ENCODE assay signal across 13 mouse cellular contexts in the genomic region with DNA sequence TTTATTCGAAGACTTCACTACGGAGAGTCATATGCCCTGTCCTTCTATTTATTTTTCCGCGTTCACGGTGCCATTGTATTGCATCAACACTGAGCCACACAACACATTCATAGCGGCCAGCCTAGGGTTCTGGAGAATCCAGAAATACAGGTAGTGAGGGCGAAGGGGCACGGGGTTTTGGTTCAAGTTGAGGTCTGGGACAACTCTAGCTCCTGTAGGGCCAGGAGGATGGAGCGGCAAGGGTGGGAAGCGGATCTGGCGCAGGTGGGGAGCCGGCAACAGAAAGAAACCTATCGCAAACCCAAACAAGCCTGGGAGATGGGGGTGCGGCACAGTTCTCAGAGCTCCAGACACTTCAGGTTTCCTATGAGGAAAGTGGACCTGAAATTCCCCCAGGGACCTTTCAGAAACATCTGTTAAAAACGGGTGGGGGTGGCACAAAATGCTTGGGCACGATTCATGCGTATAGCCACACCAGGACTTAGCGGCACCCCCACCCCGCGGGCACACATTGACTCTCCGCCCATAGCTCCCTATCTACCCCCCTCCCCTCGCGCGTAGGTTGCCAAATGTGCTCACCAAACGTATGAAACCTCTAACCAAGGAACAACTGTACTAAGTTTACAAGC.
DNase-seq lines count a peak whose midpoint lies in the region; ATAC-seq and TF ChIP-seq lines count a peak whose summit lies in the region.
"Had no signal": no experiment of that assay in that cellular context is flagged by ENCODE, and none has a peak within 500 bp of the region (broad histone marks: within the 10 kb centered on the region; RNA-seq: fewer than 3 reads in every experiment).

No protein-coding gene starts in this region.

- ATAC-seq in hindbrain, embryonic 16.5 days, result no peak; the same call in 1 of the 2 replicates
- no peak for ATAC-seq in midbrain, embryonic 16.5 days
- no peak for ATAC-seq in stomach, postnatal 0 days (ENCODE audit: low FRiP score, low TSS enrichment)
- ATAC-seq: activated CD4-positive, CD25-positive, alpha-beta regulatory T cell, adult 4 months had no signal

- H3K9me3 ChIP-seq in forebrain, embryonic 10.5 days, result no peaks in the 10 kb centered on the region
- no peaks in the 10 kb centered on the region for H3K9me3 ChIP-seq in hindbrain, embryonic 16.5 days (ENCODE audit: control insufficient read depth, low read length)
- H3K9me3 ChIP-seq in midbrain, embryonic 16.5 days (replicated peaks; ENCODE audit: control insufficient read depth, low read length, poor library complexity, severe bottlenecking), result no peaks in the 10 kb centered on the region
- no peaks in the 10 kb centered on the region for H3K9me3 ChIP-seq in stomach, postnatal 0 days (ENCODE audit: control insufficient read depth, low read length)

- no peak overlapping the region for H3K4me3 ChIP-seq in cerebellum, adult 2 months (replicated peaks; ENCODE audit: insufficient read depth, low read depth, low read length)
- H3K4me3 ChIP-seq in forebrain, embryonic 10.5 days, result peak overlapping the region; percentile 40
- H3K4me3 ChIP-seq in hindbrain, embryonic 16.5 days (ENCODE audit: low read length), result peak overlapping the region; percentile 11; the same call in 1 of the 2 replicates
- peak overlapping the region; percentile 11 for H3K4me3 ChIP-seq in midbrain, embryonic 16.5 days (ENCODE audit: low read depth, low read length)
- no peak overlapping the region for H3K4me3 ChIP-seq in stomach, postnatal 0 days (ENCODE audit: low read depth, low read length)

- TF ChIP-seq POLR2A in cerebellum, adult 2 months (IDR thresholded peaks at IDR 0.05; ENCODE audit: borderline replicate concordance, insufficient read depth, low read length), result no peak

- TF ChIP-seq CTCF in cerebellum, adult 2 months (IDR thresholded peaks at IDR 0.05; ENCODE audit: borderline replicate concordance, insufficient read depth, low read depth, low read length), result no peak
- TF ChIP-seq CTCF in stomach, postnatal 0 days (IDR thresholded peaks at IDR 0.05; ENCODE audit: low read depth), result no peak

- TF ChIP-seq EP300 in stomach, postnatal 0 days (optimal IDR thresholded peaks at IDR 0.05), result no peak

- DNase-seq in cerebellum, postnatal 10 days, result peak; percentile 18 to 27
- no peak for DNase-seq in cerebellum, adult 2 months
- DNase-seq in forebrain, embryonic 10.5 days (ENCODE audit: extremely low spot score, low spot score), result peak; percentile 19
- DNase-seq in kidney, postnatal 25 days, result no peak
- DNase-seq in stomach, postnatal 0 days (ENCODE audit: low spot score), result no peak
- DNase-seq in urinary bladder, postnatal 4 days (ENCODE audit: low spot score in 2 of 2), result no peak
- DNase-seq: lung, postnatal 36 days had no signal

- H3K4me1 ChIP-seq in cerebellum, adult 2 months (ENCODE audit: control insufficient read depth, insufficient read depth, low read length), result no peaks in the 10 kb centered on the region
- H3K4me1 ChIP-seq in forebrain, embryonic 10.5 days, result peaks cover 60% of the 10 kb centered on the region
- no peaks in the 10 kb centered on the region for H3K4me1 ChIP-seq in hindbrain, embryonic 16.5 days (ENCODE audit: control insufficient read depth, insufficient read depth, low read depth, low read length)
- H3K4me1 ChIP-seq in midbrain, embryonic 16.5 days (ENCODE audit: control insufficient read depth, insufficient read depth, low read length), result no peaks in the 10 kb centered on the region
- H3K4me1 ChIP-seq in stomach, postnatal 0 days (replicated peaks; ENCODE audit: control insufficient read depth, insufficient read depth), result no peaks in the 10 kb centered on the region

- peaks cover 3% of the 10 kb centered on the region; the same call in 1 of the 2 replicates for H3K27me3 ChIP-seq in cerebellum, adult 2 months (ENCODE audit: control insufficient read depth, insufficient read depth, low read length)
- H3K27me3 ChIP-seq in forebrain, embryonic 10.5 days (ENCODE audit: poor library complexity, severe bottlenecking), result peaks cover 66% of the 10 kb centered on the region
- 0 out of 2 replicates have a peak, but pooled peaks cover 3% of the 10 kb centered on the region for H3K27me3 ChIP-seq in hindbrain, embryonic 16.5 days (replicated peaks; ENCODE audit: control insufficient read depth, insufficient read depth, low read length)
- no peaks in the 10 kb centered on the region; the same call in 1 of the 2 replicates for H3K27me3 ChIP-seq in midbrain, embryonic 16.5 days (ENCODE audit: control insufficient read depth, insufficient read depth, low read depth, low read length)
- no peaks in the 10 kb centered on the region for H3K27me3 ChIP-seq in stomach, postnatal 0 days (ENCODE audit: control insufficient read depth, insufficient read depth, low read length)

- no peak overlapping the region for H3K9ac ChIP-seq in hindbrain, embryonic 16.5 days (ENCODE audit: low read depth, low read length)
- no peak overlapping the region for H3K9ac ChIP-seq in midbrain, embryonic 16.5 days (ENCODE audit: low read depth, low read length)
- no peak overlapping the region for H3K9ac ChIP-seq in stomach, postnatal 0 days (ENCODE audit: low read length)

- peak overlapping the region; percentile 39 for H3K4me2 ChIP-seq in hindbrain, embryonic 16.5 days (ENCODE audit: low read length)
- peak overlapping the region; percentile 37 for H3K4me2 ChIP-seq in midbrain, embryonic 16.5 days (ENCODE audit: low read length)
- no peak overlapping the region for H3K4me2 ChIP-seq in stomach, postnatal 0 days (replicated peaks; ENCODE audit: low read depth)
- H3K4me2 ChIP-seq: liver, embryonic 11.5 days had no signal

- WGBS in cerebellum, adult 2 months, result 10% methylated on average over 25 of the region's 25 CpGs
- 18% methylated on average over 25 of the region's 25 CpGs for WGBS in forebrain, embryonic 10.5 days
- WGBS in hindbrain, embryonic 16.5 days, result 14% methylated on average over 25 of the region's 25 CpGs
- WGBS in midbrain, embryonic 16.5 days, result 21% methylated on average over 25 of the region's 25 CpGs
- 17% methylated on average over 25 of the region's 25 CpGs for WGBS in stomach, postnatal 0 days

- no peak overlapping the region for H3K27ac ChIP-seq in cerebellum, adult 2 months (ENCODE audit: insufficient read depth, low read length)
- peak overlapping the region; percentile 69; the same call in 1 of the 2 replicates for H3K27ac ChIP-seq in forebrain, embryonic 10.5 days
- no peak overlapping the region for H3K27ac ChIP-seq in hindbrain, embryonic 16.5 days (ENCODE audit: low read depth, low read length)
- no peak overlapping the region for H3K27ac ChIP-seq in midbrain, embryonic 16.5 days (ENCODE audit: low read length)
- no peak overlapping the region for H3K27ac ChIP-seq in stomach, postnatal 0 days (replicated peaks)
- H3K27ac ChIP-seq: kidney, postnatal 0 days had no signal

- H3K36me3 ChIP-seq in forebrain, embryonic 10.5 days (replicated peaks), result no peaks in the 10 kb centered on the region
- H3K36me3 ChIP-seq in hindbrain, embryonic 16.5 days (ENCODE audit: control insufficient read depth, insufficient read depth, low read length), result no peaks in the 10 kb centered on the region
- no peaks in the 10 kb centered on the region for H3K36me3 ChIP-seq in midbrain, embryonic 16.5 days (ENCODE audit: control insufficient read depth, insufficient read depth, low read length)
- H3K36me3 ChIP-seq in stomach, postnatal 0 days (ENCODE audit: control insufficient read depth, insufficient read depth, low read length), result no peaks in the 10 kb centered on the region
- H3K36me3 ChIP-seq: G1E had no signal

Comparison
In these comparisons a context has a peak if more than half of its experiments do, and no peak if none do; other contexts are left out.
1. DNase-seq: peak in cerebellum, postnatal 10 days (2 of 2) and forebrain, embryonic 10.5 days (single experiment); none in cerebellum, adult 2 months (0 of 2), kidney, postnatal 25 days (0 of 2), stomach, postnatal 0 days (single experiment) and urinary bladder, postnatal 4 days (0 of 2).
2. H3K4me3 ChIP-seq: peak in forebrain, embryonic 10.5 days (single experiment), hindbrain, embryonic 16.5 days (single experiment) and midbrain, embryonic 16.5 days (single experiment); none in cerebellum, adult 2 months (single experiment) and stomach, postnatal 0 days (single experiment).